Mouse (Mus musculus): ENCODE measurements at regions not wholly inside any gene's neighbourhood (a gene's known extent, or its start where the extent isn't known, plus 50 kb on each side); places are given as distances from the start of the nearest gene placed in this dataset.

DNA sequence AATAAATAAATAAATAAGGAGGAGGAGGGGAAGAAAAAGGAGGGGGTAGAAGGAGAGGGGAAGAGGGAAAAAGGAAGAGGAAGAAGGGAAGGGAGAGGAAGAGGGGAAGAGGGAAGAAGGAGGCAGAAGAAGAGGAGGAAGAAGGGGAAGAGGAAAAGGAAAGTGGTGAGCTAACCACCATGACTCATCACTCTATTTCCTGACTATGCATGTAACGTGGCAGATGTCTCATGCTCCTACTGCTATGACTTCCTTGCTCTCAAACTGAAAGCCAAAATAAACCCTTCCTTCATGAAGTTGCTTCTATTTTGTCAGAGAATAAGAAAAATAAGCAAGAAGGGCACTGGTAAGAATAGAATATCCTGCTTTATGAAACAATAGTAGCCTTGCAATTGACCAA lies 242.1 kb upstream of the Rack1 start:
- TF ChIP-seq CTCF (IDR thresholded peaks at IDR 0.05; ENCODE audit: low read depth) (no peak), EP300 (optimal IDR thresholded peaks at IDR 0.05) (no peak)

All from stomach, postnatal 0 days (tissue).